Mouse (Mus musculus) stomach, embryonic 14.5 days (tissue): ENCODE results near the gene F7. TPM values are rescaled to one million over a fixed set of nuclear protein-coding genes. Genes with fewer than 3 reads are reported as not detected.

ENCODE experiments used
- ATAC-seq: fragments of 200-750 bp; cut with Nextera tagmentation; 2 replicates; pipeline ENCODE4 v1.8.0; 2017; ENCODE audit warnings: low read depth, moderate TSS enrichment; ENCODE audit not compliant: insufficient number of reproducible peaks, insufficient read depth, low FRiP score
- H3K27ac ChIP-seq: fragments of 300-500 bp; sonication (generic); 2 replicates; pipeline ENCODE4 v1.5.1; 2014; ENCODE audit warnings: mild to moderate bottlenecking, low read length, moderate library complexity, mixed read lengths
- H3K27me3 ChIP-seq: fragments of 300-500 bp; sonication (generic); 2 replicates; pipeline ENCODE4 v1.6.1; 2014; ENCODE audit warnings: low read length, control low read depth, mixed read lengths; ENCODE audit not compliant: control insufficient read depth, insufficient read depth
- H3K36me3 ChIP-seq: fragments of 300-500 bp; sonication (generic); 2 replicates; pipeline ENCODE4 v1.6.1; 2014; ENCODE audit warnings: mild to moderate bottlenecking, control low read depth, low read length, moderate library complexity, mixed read lengths; ENCODE audit not compliant: control insufficient read depth, insufficient read depth
- H3K4me1 ChIP-seq: fragments of 300-500 bp; sonication (generic); 2 replicates; pipeline ENCODE4 v1.6.1; 2014; ENCODE audit warnings: low read length, control low read depth, mixed read lengths; ENCODE audit not compliant: control insufficient read depth, insufficient read depth
- H3K4me2 ChIP-seq: fragments of 300-500 bp; sonication (generic); replicated peaks from 2 replicates; pipeline ENCODE4 v1.6.1; 2014; ENCODE audit warnings: low read depth, low read length, control low read depth
- H3K4me3 ChIP-seq: fragments of 300-500 bp; sonication (generic); 2 replicates; pipeline ENCODE4 v1.5.1; 2014; ENCODE audit warnings: low read depth, low read length, control low read depth
- H3K9ac ChIP-seq: fragments of 300-500 bp; sonication (generic); replicated peaks from 2 replicates; pipeline ENCODE4 v1.6.1; 2014; ENCODE audit warnings: low read depth, mild to moderate bottlenecking, control low read depth, low read length, moderate library complexity, mixed read lengths
- H3K9me3 ChIP-seq: fragments of 300-500 bp; sonication (generic); 2 replicates; pipeline ENCODE4 v1.6.1; 2016; ENCODE audit warnings: low read depth, low read length, control low read depth; ENCODE audit not compliant: control insufficient read depth
- WGBS: fragments of 180-500 bp; shearing (Covaris S2); extraction: QIAGEN DNeasy Blood & Tissue Kit; methylation state at CpG from one replicate; pipeline ENCODE4 v1.1.7; 2014; 5-methylcytosine and 5-hydroxymethylcytosine counted together
- polyA plus RNA-seq: library from polyadenylated mRNA; unstranded; fragments of >200 nt; fragmentation: Nextera tagmentation; extraction: Ambion mirVana; gene quantifications from 2 replicates; pipeline ENCODE4 v1.2.1, GENCODE M21; 2014

Gene F7
- polyA plus RNA-seq, 1 experiment from 2014 or later: not detected

DNA sequence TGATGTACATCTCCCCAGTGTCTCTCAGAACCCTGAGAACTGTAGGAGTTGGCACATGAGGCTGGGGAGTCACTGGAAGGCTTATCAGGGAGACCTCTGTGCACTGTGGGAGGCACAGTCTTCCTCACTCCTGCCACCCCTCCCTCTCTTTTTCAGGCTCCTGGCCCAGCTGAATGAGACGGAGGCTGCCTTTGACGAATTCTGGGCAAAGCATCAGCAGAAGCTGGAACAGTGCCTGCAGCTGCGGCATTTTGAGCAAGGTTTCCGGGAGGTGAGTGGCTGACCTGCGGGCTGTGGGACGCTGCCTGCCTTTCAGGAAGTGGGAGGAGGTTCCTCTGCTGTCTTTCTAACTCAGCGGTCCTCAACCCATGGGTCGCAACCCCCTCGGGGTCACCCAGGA lies 26.0 kb upstream of the F7 start:
- H3K9ac ChIP-seq: no peak overlapping the region
- no peaks in the 10 kb centered on the region for H3K27me3 ChIP-seq
- 80% methylated on average over 9 of the region's 9 CpGs for WGBS
- H3K36me3 ChIP-seq: peaks cover 14% of the 10 kb centered on the region
- no peak for ATAC-seq
- H3K27ac ChIP-seq: no peak overlapping the region
- peaks cover 22% of the 10 kb centered on the region; the same call in 1 of the 2 replicates for H3K4me1 ChIP-seq
- no peak overlapping the region for H3K4me3 ChIP-seq
- H3K4me2 ChIP-seq: no peak overlapping the region
- H3K9me3 ChIP-seq: no peaks in the 10 kb centered on the region

DNA sequence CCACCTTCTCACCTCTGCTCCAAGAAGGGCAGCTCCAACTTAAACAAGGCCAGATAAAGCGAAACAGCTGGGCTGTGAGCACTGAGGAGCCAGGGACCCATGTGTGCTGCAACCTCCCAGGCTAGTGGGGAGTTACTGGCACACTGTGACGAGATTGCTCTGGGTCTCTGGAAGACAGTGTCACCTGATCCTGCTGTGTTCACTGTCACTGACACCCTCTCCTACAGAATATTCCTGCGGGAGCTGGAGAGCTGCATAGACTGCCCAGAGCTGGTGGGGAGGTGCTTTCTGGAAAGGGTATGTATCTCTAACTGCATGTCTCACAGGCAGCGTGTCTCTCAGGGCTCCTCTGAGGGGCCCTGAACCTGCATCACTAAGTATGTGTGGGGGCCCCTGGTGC lies 18.4 kb upstream of the F7 start:
- Histone ChIP-seq H3K4me3 (no peak overlapping the region), H3K9me3 (no peaks in the 10 kb centered on the region), H3K4me1 (no peaks in the 10 kb centered on the region), H3K9ac (no peak overlapping the region), H3K27me3 (no peaks in the 10 kb centered on the region), H3K27ac (no peak overlapping the region), H3K4me2 (no peak overlapping the region), H3K36me3 (peaks cover 17% of the 10 kb centered on the region)
- ATAC-seq: no peak
- WGBS: 64% methylated on average over 4 of the region's 4 CpGs

DNA sequence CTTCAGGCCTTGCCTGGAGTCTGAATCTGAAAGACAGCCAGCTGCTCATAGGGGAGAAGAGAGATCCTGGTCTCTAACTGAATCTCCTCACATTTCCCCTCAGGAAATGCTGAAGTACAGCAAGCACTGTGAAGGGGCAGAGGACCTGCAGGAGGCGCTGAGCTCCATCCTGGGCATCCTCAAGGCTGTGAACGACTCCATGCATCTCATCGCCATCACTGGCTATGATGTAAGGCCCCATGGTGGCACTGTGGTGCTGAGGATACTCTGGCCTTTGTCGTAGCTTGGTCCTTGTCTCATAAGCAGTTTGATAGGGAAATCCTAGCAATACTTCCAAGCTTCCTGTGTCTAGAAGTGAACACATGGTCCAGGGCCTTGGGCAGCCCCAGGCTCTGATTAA lies 15.5 kb upstream of the F7 start:
- Histone ChIP-seq H3K27me3 (no peaks in the 10 kb centered on the region), H3K36me3 (peaks cover 17% of the 10 kb centered on the region), H3K9ac (no peak overlapping the region), H3K4me1 (no peaks in the 10 kb centered on the region), H3K4me2 (no peak overlapping the region), H3K4me3 (no peak overlapping the region), H3K9me3 (no peaks in the 10 kb centered on the region), H3K27ac (no peak overlapping the region)
- ATAC-seq: no peak
- 53% methylated on average over 4 of the region's 4 CpGs for WGBS

DNA sequence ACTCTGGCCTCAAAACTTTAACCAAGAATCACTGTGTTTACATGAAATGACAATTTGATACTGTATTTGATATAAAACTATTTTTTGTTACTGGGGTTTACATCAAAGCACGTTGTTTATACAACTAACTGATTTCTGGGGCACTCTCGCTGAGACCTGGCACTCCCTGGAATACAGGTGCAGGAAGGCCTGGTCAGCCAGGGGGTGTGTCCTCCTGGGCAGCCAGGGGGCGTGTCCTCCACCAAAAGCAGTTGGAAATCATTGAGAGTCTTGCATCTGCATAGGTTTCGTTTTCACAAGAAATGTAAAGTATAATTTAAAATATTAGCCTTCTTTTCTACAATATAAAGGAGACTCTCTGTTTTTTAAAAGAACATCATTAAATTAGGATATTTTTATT lies 6.3 kb upstream of the F7 start:
- Histone ChIP-seq H3K27ac (no peak overlapping the region), H3K4me2 (no peak overlapping the region), H3K36me3 (peaks cover 4% of the 10 kb centered on the region; the same call in 1 of the 2 replicates), H3K9me3 (no peaks in the 10 kb centered on the region), H3K4me3 (no peak overlapping the region), H3K27me3 (no peaks in the 10 kb centered on the region), H3K4me1 (no peaks in the 10 kb centered on the region), H3K9ac (no peak overlapping the region)
- 47% methylated on average over 4 of the region's 4 CpGs for WGBS
- no peak for ATAC-seq

DNA sequence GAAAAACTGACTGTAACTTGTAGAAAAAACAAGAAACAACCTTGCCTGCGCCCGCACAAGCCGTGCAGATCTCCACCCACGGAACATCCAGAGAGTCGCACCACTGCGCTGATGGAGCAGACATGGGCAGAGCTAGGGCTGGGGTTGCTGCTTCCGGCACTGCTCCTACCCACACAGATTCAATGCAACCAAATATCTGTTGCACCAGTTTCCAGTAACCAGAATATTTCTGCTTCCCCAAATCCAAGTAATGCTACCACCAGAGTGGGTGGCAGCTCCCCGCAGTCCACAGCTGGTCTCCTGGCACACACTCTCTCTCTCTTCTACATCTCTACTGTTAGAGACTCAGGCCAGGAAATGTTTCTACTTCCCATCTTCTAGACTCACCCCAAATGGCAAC lies 4.0 kb upstream of the F7 start:
- 91% methylated on average over 8 of the region's 8 CpGs for WGBS
- H3K4me3 ChIP-seq: no peak overlapping the region
- H3K9ac ChIP-seq: no peak overlapping the region
- no peaks in the 10 kb centered on the region for H3K4me1 ChIP-seq
- no peaks in the 10 kb centered on the region for H3K27me3 ChIP-seq
- no peak for ATAC-seq
- peaks cover 4% of the 10 kb centered on the region; the same call in 1 of the 2 replicates for H3K36me3 ChIP-seq
- no peaks in the 10 kb centered on the region for H3K9me3 ChIP-seq
- H3K4me2 ChIP-seq: no peak overlapping the region
- H3K27ac ChIP-seq: no peak overlapping the region

DNA sequence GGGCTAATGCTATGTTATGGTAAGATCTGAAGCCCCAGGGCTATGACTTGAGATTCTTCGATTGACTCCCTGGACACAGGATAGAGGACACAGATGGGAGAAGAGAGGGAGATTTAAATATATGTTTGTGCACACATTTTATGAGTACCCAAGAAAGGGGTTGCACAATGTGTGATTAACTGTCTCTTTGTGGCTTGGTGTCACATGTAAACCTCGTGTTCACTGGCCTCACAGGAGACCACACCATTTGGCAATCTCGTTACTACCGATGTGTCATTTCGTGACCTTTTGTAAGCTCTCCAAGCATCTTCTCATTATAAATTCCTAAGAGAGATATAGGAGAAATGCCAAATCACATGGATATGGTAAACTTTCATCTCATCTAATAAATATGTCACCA lies 1.8 kb downstream of the F7 start:
- H3K4me3 ChIP-seq: no peak overlapping the region

DNA sequence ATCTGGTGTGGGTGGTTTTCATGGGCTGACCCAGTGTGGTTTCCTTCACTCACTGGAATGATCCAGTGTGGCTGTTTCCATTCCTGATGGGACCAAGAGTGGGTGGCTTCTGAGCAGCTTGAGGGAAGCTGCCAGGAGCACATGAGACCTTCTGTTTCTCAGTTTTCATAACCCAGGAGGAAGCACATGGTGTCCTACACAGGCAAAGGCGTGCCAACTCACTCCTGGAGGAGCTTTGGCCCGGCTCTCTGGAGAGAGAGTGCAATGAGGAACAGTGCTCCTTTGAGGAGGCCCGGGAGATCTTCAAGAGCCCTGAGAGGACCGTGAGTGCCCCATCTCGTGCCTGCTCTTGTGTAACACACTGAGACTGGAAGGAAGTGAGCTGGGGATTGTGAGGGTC lies 2.6 kb downstream of the F7 start:
- Histone ChIP-seq H3K27ac (no peak overlapping the region), H3K36me3 (no peaks in the 10 kb centered on the region), H3K4me2 (no peak overlapping the region), H3K9ac (no peak overlapping the region), H3K4me3 (no peak overlapping the region), H3K4me1 (no peaks in the 10 kb centered on the region), H3K27me3 (no peaks in the 10 kb centered on the region), H3K9me3 (no peaks in the 10 kb centered on the region)
- 68% methylated on average over 5 of the region's 5 CpGs for WGBS
- ATAC-seq: no peak

More for the DNA sequence above, 1.8 kb downstream of the F7 start:
- no peak overlapping the region for H3K4me2 ChIP-seq
- 85% methylated on average over 5 of the region's 5 CpGs for WGBS
- no peak for ATAC-seq
- no peak overlapping the region for H3K9ac ChIP-seq
- H3K27ac ChIP-seq: no peak overlapping the region
- no peaks in the 10 kb centered on the region for H3K36me3 ChIP-seq
- no peaks in the 10 kb centered on the region for H3K27me3 ChIP-seq
- H3K9me3 ChIP-seq: no peaks in the 10 kb centered on the region
- H3K4me1 ChIP-seq: no peaks in the 10 kb centered on the region

DNA sequence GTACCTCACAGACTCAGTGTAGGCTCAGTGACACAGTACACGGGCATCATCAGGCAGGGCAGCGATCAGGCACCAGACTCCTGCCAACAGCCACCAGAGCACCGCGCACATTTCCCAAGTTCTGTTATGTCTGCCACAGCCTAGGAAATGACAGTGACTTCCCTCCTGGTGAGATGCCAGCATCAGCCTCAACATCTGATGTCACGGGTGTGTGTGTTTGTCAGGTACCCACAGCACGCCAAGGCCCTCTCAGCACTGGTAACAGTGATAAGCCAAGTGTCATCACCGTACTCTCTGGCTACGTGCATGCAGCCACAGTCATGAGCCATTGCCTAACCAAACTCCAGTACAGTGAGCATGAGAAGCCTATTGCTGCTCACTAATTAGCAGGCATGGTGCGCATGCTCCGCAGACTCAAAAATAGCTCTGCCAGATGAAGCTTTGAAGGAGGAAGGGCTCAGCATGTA lies 10.5 kb downstream of the F7 start:
- no peak for ATAC-seq

DNA sequence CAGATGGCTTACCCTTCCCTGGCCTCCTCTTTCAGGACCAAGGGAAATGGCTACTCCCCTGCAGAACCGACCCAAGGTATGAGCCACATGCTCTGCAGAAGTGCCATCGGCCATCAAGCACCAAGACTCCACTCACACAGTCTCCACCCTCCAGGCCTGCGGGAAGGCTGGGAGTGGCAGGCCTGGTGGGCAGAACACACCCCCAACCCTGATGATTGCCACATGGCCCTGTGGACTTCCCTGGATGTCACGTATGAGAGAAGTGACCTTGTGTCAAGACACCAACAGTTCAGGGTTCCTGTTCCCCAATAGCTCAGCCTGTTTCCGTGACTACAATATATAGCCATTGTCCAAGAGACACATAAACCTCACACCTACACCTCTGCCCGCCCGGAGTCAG lies 11.2 kb downstream of the F7 start, which contains the start of gene F10:
Gene F10, plus strand, starts transcription at position 294 of the 400 bp plus-strand sequence.
- no peak for ATAC-seq
- no peak within 1 kb of the TSS for H3K27ac ChIP-seq
- no peaks in the 10 kb centered on the region for H3K36me3 ChIP-seq
- no peak within 1 kb of the TSS for H3K4me3 ChIP-seq
- no peak within 1 kb of the TSS for H3K9ac ChIP-seq
- H3K27me3 ChIP-seq: no peaks in the 10 kb centered on the region
- WGBS: 67% methylated on average over 7 of the region's 7 CpGs
- no peaks in the 10 kb centered on the region for H3K9me3 ChIP-seq
- H3K4me2 ChIP-seq: no peak within 1 kb of the TSS
- no peaks in the 10 kb centered on the region for H3K4me1 ChIP-seq

More for the DNA sequence above, 10.5 kb downstream of the F7 start:
- no peak overlapping the region for H3K4me3 ChIP-seq
- H3K9me3 ChIP-seq: no peaks in the 10 kb centered on the region
- H3K36me3 ChIP-seq: no peaks in the 10 kb centered on the region
- no peak overlapping the region for H3K9ac ChIP-seq
- 89% methylated on average over 10 of the region's 10 CpGs for WGBS
- H3K27ac ChIP-seq: no peak overlapping the region
- no peaks in the 10 kb centered on the region for H3K4me1 ChIP-seq
- no peak overlapping the region for H3K4me2 ChIP-seq
- H3K27me3 ChIP-seq: no peaks in the 10 kb centered on the region
